Mouse (Mus musculus) erythroblast, embryonic 14.5 days (primary cell): ENCODE results near the gene Parp9.

Experiments used
- GATA1 ChIP-seq: IDR thresholded peaks from 2 replicates; pipeline ENCODE4 v1.6.1; 2012; ENCODE audit warnings: low read length, inconsistent platforms, mixed read lengths
- TAL1 ChIP-seq: IDR thresholded peaks from 3 replicates; pipeline ENCODE4 v1.6.1; 2012; ENCODE audit warnings: low read length, inconsistent platforms, mixed read lengths

DNA sequence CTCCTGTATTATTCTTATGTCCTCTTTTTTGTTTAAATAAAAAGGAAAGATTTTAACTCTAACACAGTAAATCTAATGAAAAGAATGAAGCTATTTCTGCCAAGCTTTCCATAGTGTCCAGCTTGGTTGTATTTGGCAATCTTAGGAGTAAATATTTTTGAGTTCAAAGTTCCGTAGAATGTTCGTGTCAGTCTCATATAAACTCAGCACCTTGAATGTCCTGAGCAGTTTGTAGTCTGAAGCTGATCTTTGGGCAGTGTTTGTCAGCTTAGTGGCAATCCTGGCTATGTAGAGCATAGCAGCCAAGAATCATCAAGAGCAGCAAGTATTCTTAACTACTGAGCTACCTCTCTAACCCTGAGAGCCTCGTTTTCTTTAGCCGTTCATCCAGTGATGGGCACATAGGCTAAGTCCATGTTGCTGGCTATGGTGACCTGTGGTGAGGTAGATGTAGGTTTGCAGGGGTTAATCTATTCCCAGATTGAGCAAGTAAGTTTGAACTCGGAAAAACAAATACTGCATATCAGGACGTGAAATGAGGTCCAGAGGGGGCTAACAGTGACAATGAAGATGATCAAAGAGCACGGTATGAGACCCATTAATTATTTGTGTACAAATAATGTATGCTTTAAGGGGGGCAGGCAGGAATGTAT, 14.6 kb upstream of the Parp9 start:
- no peak for TF ChIP-seq GATA1
- TF ChIP-seq TAL1: no peak
